Mouse (Mus musculus): Measurements from ENCODE around the gene Nol10. TPM values are rescaled to one million over a fixed set of nuclear protein-coding genes. Genes with fewer than 3 reads are reported as not detected.

The Nol10 gene
- total RNA-seq, 1 experiment from 2014 or later: 7.4 TPM

GRCm38 (mm10) chr12:17478196-17478595, 129.9 kb downstream of the Nol10 start:
- no peak for ATAC-seq (ENCODE audit: extremely low read depth, insufficient number of reproducible peaks, low FRiP score, poor library complexity, severe bottlenecking)

- no peak for ATAC-seq (ENCODE audit: extremely low read depth, insufficient number of reproducible peaks, low FRiP score, poor library complexity, severe bottlenecking)
These were observed 130.6 kb downstream of the Nol10 start for GRCm38 (mm10) chr12:17478856-17479255.

Other genes starting within 250 kb of the Nol10 start
- not detected in 2 replicates for gene Kcnf1, start 171.6 kb upstream of the Nol10 start, total RNA-seq (2017)
- 104 and 112 TPM in 2 replicates for gene Pdia6, start 81.9 kb upstream of the Nol10 start, total RNA-seq (2017)
- gene Atp6v1c2, start 19.1 kb upstream of the Nol10 start, total RNA-seq (2017): not detected in 2 replicates
- gene Odc1, start 196.3 kb downstream of the Nol10 start, total RNA-seq (2017): 107 and 142 TPM in 2 replicates

Data from neutrophil, adult 5-6 weeks (primary cell).